ENCODE assay signal across 17 mouse cellular contexts in genomic region chr11:51388892-51389340, GRCm38 (mm10).
A peak's percentile ranks its signal among the peaks of the same experiment; 100 is the strongest.
DNase-seq lines count a peak whose midpoint lies in the region; ATAC-seq lines count a peak whose summit lies in the region.
"Had no signal": no experiment of that assay in that cellular context is flagged by ENCODE, and none has a peak within 500 bp of the region (broad histone marks: within the 10 kb centered on the region; RNA-seq: fewer than 3 reads in every experiment).

No protein-coding gene starts in this region.

- no peak overlapping the region for H3K4me3 ChIP-seq in hindbrain, embryonic 10.5 days
- H3K4me3 ChIP-seq in hindbrain, embryonic 12.5 days = no peak overlapping the region
- no peak overlapping the region for H3K4me3 ChIP-seq in embryonic facial prominence, embryonic 14.5 days (ENCODE audit: low read depth, low read length)
- H3K4me3 ChIP-seq in neural tube, embryonic 11.5 days (ENCODE audit: low read depth, low read length) = no peak overlapping the region
- H3K4me3 ChIP-seq: forebrain, embryonic 13.5 days; heart, embryonic 10.5 days; liver, embryonic 13.5 days had no signal

- ATAC-seq in hindbrain, embryonic 12.5 days (ENCODE audit: low FRiP score) = no peak
- ATAC-seq in embryonic facial prominence, embryonic 14.5 days (ENCODE audit: low read depth) = no peak
- ATAC-seq in neural tube, embryonic 11.5 days (ENCODE audit: insufficient read depth, low FRiP score, low TSS enrichment) = no peak
- ATAC-seq in megakaryocyte-erythroid progenitor cell, adult 5-6 weeks (replicated peaks; ENCODE audit: low FRiP score, low TSS enrichment, poor library complexity, severe bottlenecking) = no peak
- ATAC-seq: forebrain, embryonic 13.5 days had no signal

- H3K9me3 ChIP-seq in hindbrain, embryonic 10.5 days = no peaks in the 10 kb centered on the region
- no peaks in the 10 kb centered on the region for H3K9me3 ChIP-seq in hindbrain, embryonic 12.5 days (replicated peaks)
- no peaks in the 10 kb centered on the region for H3K9me3 ChIP-seq in embryonic facial prominence, embryonic 14.5 days (ENCODE audit: control insufficient read depth, low read length)
- no peaks in the 10 kb centered on the region for H3K9me3 ChIP-seq in neural tube, embryonic 11.5 days (ENCODE audit: control insufficient read depth, low read length)
- H3K9me3 ChIP-seq: forebrain, embryonic 13.5 days; heart, embryonic 10.5 days; liver, embryonic 13.5 days had no signal

- no peaks in the 10 kb centered on the region for H3K36me3 ChIP-seq in hindbrain, embryonic 10.5 days
- H3K36me3 ChIP-seq in hindbrain, embryonic 12.5 days = no peaks in the 10 kb centered on the region
- H3K36me3 ChIP-seq in embryonic facial prominence, embryonic 14.5 days (ENCODE audit: control insufficient read depth, insufficient read depth, low read length) = no peaks in the 10 kb centered on the region
- H3K36me3 ChIP-seq in neural tube, embryonic 11.5 days (ENCODE audit: control insufficient read depth, insufficient read depth, low read length) = no peaks in the 10 kb centered on the region
- H3K36me3 ChIP-seq: heart, embryonic 10.5 days; liver, embryonic 13.5 days had no signal

- WGBS in hindbrain, embryonic 10.5 days = 41% methylated on average over 8 of the region's 8 CpGs
- WGBS in hindbrain, embryonic 12.5 days = 48% methylated on average over 8 of the region's 8 CpGs
- WGBS in embryonic facial prominence, embryonic 14.5 days = 44% methylated on average over 8 of the region's 8 CpGs
- WGBS in neural tube, embryonic 11.5 days = 27% methylated on average over 8 of the region's 8 CpGs

- intact Hi-C loops in gastrocnemius, postnatal 14 days (cut with DNase I; ENCODE audit: low total_unique reads) = no loop called here

- peak; percentile 23 for DNase-seq in hindbrain, embryonic 10.5 days (ENCODE audit: low spot score)
- DNase-seq in embryo, embryonic 10 days (ENCODE audit: low spot score) = peak; percentile 59
- no peak for DNase-seq in embryonic facial prominence, embryonic 14.5 days (ENCODE audit: low spot score)
- DNase-seq in neural tube, embryonic 11.5 days (ENCODE audit: low spot score) = peak; percentile 25
- no peak for DNase-seq in gastrocnemius, postnatal 14 days
- DNase-seq in spleen, postnatal 14 days (ENCODE audit: low spot score in 2 of 2) = no peak
- DNase-seq: cerebellum, adult 8-10 months; kidney, adult 2 months; liver, embryonic 13.5 days; right cerebral cortex, postnatal 14 days; thymus, postnatal 25 days had no signal

- H3K4me1 ChIP-seq in hindbrain, embryonic 10.5 days (replicated peaks) = peaks cover 27% of the 10 kb centered on the region
- H3K4me1 ChIP-seq in hindbrain, embryonic 12.5 days = peaks cover 14% of the 10 kb centered on the region
- H3K4me1 ChIP-seq in embryonic facial prominence, embryonic 14.5 days (ENCODE audit: control insufficient read depth, insufficient read depth, low read length) = peaks cover 22% of the 10 kb centered on the region
- 0 out of 2 replicates have a peak, but pooled peaks cover 3% of the 10 kb centered on the region for H3K4me1 ChIP-seq in neural tube, embryonic 11.5 days (ENCODE audit: control insufficient read depth, insufficient read depth, low read length)

- no peaks in the 10 kb centered on the region for H3K27me3 ChIP-seq in hindbrain, embryonic 10.5 days (ENCODE audit: insufficient read depth, poor library complexity, severe bottlenecking)
- no peaks in the 10 kb centered on the region for H3K27me3 ChIP-seq in hindbrain, embryonic 12.5 days
- peaks cover 9% of the 10 kb centered on the region; the same call in 1 of the 2 replicates for H3K27me3 ChIP-seq in embryonic facial prominence, embryonic 14.5 days (replicated peaks; ENCODE audit: control insufficient read depth, insufficient read depth, low read length)
- no peaks in the 10 kb centered on the region for H3K27me3 ChIP-seq in neural tube, embryonic 11.5 days (ENCODE audit: control insufficient read depth, insufficient read depth, low read length)
- H3K27me3 ChIP-seq: forebrain, embryonic 13.5 days had no signal

- peak overlapping the region; percentile 16; the same call in 1 of the 2 replicates for H3K27ac ChIP-seq in hindbrain, embryonic 10.5 days
- H3K27ac ChIP-seq in hindbrain, embryonic 12.5 days = no peak overlapping the region
- H3K27ac ChIP-seq in embryonic facial prominence, embryonic 14.5 days (replicated peaks; ENCODE audit: low read depth, low read length) = no peak overlapping the region
- no peak overlapping the region for H3K27ac ChIP-seq in neural tube, embryonic 11.5 days (ENCODE audit: low read depth, low read length)
- H3K27ac ChIP-seq: forebrain, embryonic 13.5 days; heart, embryonic 10.5 days; layer of hippocampus, adult 2 months; liver, embryonic 13.5 days; macrophage had no signal

- H3K4me2 ChIP-seq in hindbrain, embryonic 12.5 days (replicated peaks) = no peak overlapping the region
- H3K4me2 ChIP-seq in embryonic facial prominence, embryonic 14.5 days (ENCODE audit: low read depth, low read length) = 0 out of 2 replicates have a peak overlapping the region, but pooled peaks have one; percentile 41
- no peak overlapping the region for H3K4me2 ChIP-seq in neural tube, embryonic 11.5 days (ENCODE audit: low read depth)
- H3K4me2 ChIP-seq: forebrain, embryonic 13.5 days; liver, embryonic 13.5 days had no signal

- H3K9ac ChIP-seq in hindbrain, embryonic 12.5 days = no peak overlapping the region
- H3K9ac ChIP-seq in embryonic facial prominence, embryonic 14.5 days (ENCODE audit: low read depth, low read length) = no peak overlapping the region
- no peak overlapping the region for H3K9ac ChIP-seq in neural tube, embryonic 11.5 days (ENCODE audit: low read length)
- H3K9ac ChIP-seq: forebrain, embryonic 13.5 days; liver, embryonic 13.5 days had no signal

Comparison
In these comparisons a context has a peak if more than half of its experiments do, and no peak if none do; other contexts are left out.
1. DNase-seq: peak in hindbrain, embryonic 10.5 days (single experiment), embryo, embryonic 10 days (single experiment) and neural tube, embryonic 11.5 days (single experiment); none in embryonic facial prominence, embryonic 14.5 days (single experiment), gastrocnemius, postnatal 14 days (single experiment) and spleen, postnatal 14 days (0 of 2).